Mouse (Mus musculus): ENCODE results near the gene Copg2.

Gene Copg2

DNA sequence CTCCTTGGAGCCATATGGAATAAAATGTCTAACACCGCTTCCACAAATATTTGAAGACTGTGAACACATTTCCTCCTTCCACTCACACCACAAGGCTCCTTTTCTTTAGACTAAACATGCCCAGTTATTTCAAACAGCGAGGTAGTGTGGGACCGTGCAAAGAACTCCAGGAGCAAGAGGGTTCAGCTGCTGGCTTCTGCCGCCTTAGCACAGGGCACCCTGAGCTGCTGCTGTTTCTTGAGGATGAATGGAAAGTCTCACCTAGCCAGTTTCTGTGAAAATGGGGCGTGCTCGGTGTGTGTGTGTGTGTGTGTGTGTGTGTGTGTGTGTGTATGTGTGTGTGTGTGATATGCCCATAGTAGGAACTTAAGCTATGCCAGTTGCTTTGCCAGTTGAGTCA lies 162.1 kb downstream of the Copg2 start:
- no peak for DNase-seq (ENCODE audit: low spot score)

DNA sequence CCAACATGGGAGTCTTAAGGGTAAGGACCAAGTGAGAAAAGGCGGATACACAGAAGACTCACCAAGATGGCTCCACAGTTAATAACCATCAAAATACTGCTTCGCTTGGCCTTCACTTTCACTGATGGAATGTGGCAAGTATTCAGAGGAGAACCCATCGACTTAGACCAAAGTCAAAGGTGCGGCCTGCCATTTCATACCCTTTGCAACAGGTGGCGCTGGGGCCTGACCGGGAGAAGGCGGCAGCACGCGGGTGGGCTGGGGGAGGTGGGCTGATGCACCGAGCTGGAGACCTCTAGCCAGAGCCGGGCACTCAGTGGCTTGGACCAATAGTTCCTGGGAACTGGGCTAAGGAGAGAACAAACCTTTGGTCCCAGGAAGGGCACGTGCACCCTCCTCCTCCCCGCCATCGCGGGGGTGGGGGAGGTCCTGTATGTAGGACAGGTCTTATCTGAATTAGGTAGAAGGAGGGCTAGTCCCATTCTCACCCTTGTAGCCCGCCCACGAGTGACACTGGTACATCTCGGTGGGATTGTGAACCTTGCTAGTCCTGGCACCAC lies 163.9 kb downstream of the Copg2 start:
- no peak for DNase-seq (ENCODE audit: low spot score)

DNA sequence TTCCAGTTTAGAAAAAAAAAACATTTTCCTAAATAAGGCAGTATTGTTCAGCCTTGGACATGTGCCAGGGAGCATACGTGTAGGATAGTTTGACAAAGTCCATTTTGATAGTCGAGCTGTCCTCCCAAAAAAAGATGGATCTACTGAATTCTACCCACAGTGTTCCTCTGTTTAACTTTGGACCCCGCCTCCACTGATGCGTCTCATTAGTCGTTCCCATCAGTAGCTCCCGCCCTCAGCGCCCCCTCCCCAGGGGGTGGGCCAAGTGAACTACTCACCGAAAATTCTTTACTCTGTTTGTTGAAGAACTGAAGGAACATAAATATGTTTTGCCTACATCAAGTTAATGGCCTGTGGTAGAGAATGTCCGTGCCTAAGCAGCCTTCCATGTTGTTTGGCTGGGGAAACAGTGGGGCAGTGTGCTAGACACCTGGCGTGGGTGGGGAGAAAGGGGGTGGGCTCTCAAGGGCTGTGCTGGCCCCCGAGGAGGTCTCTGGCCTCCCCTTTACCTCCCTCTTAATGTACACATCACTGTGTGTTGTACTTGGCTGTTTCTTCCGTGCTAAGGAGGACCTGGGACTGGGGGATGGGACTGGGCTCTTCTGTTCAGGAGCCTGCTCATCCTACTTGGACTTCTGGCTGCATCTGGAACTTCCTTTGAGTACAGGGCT lies 166.2 kb downstream of the Copg2 start:
- no peak for DNase-seq (ENCODE audit: low spot score)

GRCm38 (mm10) chr6:30723331-30723730 lies 173.3 kb downstream of the Copg2 start, which contains the start of gene Mest:
Gene Mest, plus strand, starts transcription at chr6:30723547.
- no peak for DNase-seq (ENCODE audit: low spot score)

- no peak for DNase-seq (ENCODE audit: low spot score)
Observed at GRCm38 (mm10) chr6:30722385-30723164, 174.0 kb downstream of the Copg2 start.

DNA sequence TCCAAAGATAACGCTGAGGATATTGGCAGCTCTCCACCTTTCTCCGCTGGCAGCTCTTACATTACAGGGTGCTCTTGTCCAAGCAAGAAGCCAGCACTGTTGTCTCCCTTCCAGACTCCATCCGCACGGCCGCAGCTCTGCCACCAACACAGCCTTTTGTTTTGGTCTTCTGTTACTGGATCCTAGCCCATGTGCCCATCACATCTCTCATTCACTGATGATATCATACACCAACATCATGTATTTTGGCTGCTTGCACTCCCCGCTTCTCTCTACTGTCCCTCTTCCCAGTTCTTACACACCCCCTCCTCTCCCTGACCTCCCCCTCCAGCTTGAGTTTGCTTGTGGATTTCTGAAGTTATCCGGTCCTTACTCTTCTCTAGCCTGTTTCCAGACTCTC lies 179.8 kb downstream of the Copg2 start:
- DNase-seq (ENCODE audit: low spot score) = no peak

- DNase-seq (ENCODE audit: low spot score) = no peak
Observed at GRCm38 (mm10) chr6:30714891-30715471, 181.6 kb downstream of the Copg2 start.

DNA sequence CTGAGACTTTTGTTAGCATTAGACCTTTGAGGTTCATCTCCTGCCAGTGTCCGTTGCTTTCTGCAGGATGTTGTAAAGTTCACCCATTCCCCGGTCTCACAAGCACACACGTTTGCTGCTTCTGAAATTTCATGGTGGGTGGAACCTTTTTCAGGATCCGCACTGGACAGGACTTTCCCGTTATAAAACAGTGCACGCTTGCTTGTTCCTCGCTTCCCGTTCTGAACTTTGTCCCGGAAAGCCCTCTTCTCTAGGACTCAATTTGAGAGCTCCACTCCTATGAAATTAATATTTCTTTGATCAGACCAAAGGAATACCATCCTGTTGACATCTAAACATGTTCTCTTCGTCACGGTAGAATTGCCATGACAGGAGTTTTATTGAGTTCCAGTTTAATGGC lies 182.7 kb downstream of the Copg2 start:
- no peak for DNase-seq (ENCODE audit: low spot score)

- DNase-seq (ENCODE audit: low spot score) = no peak
Observed at GRCm38 (mm10) chr6:30713455-30713854, 183.1 kb downstream of the Copg2 start.

- no peak for DNase-seq (ENCODE audit: low spot score)
Observed at GRCm38 (mm10) chr6:30712484-30712883, 184.1 kb downstream of the Copg2 start.

- DNase-seq (ENCODE audit: low spot score) = no peak
Observed at GRCm38 (mm10) chr6:30711365-30711763, 185.2 kb downstream of the Copg2 start.

- no peak for DNase-seq (ENCODE audit: low spot score)
Observed at GRCm38 (mm10) chr6:30710371-30711364, 185.9 kb downstream of the Copg2 start.

GRCm38 (mm10) chr6:30709115-30709514 lies 187.5 kb downstream of the Copg2 start:
- DNase-seq (ENCODE audit: low spot score) = no peak

- no peak for DNase-seq (ENCODE audit: low spot score)
Observed at GRCm38 (mm10) chr6:30703977-30704602, 192.5 kb downstream of the Copg2 start.

GRCm38 (mm10) chr6:30703476-30703875 lies 193.1 kb downstream of the Copg2 start:
- DNase-seq (ENCODE audit: low spot score) = no peak

DNA sequence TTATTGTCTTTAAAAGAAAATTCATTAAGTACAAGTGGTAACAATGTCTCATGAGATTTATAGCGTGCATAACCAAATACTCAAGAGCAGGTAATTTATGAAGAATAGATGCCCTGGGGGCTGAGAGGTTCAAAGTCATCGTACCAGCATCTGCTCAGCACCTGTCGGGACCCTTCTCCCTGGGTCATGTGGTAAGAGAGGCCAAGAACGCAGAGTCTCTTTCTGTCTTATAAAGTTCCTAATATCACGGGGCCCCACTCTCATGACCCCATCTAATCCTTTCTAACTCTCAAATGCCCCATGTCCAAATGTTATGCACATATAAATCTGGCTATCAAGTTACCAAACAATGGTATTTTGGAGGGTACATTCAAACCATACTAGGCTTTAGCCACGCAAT lies 193.7 kb downstream of the Copg2 start:
- no peak for DNase-seq (ENCODE audit: low spot score)

DNA sequence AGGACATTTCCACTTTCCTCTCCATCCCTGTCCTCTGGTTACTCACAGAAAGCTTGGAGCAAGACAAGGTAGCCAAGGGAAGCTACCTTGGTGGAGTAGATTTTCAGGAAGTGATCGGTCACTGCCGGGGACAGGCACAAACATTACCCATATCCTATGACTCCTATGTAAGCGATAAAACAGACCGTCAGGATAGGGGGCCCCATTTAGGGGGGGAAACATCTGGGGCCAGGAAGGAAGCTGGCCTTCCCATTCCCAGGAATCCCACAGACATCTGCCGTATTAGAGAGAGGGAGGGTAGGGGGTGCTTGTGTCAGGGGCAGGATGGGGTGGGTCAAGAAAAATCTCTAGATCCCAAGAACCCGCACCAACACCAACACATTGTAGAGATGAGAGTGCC lies 196.4 kb downstream of the Copg2 start:
- DNase-seq (ENCODE audit: low spot score) = no peak

- no peak for DNase-seq (ENCODE audit: low spot score)
Observed at GRCm38 (mm10) chr6:30698036-30698435, 198.6 kb downstream of the Copg2 start.
